Mouse (Mus musculus) lung, embryonic 15.5 days (tissue): ENCODE measurements around the gene Tmem150c. TPM values are rescaled to one million over a fixed set of nuclear protein-coding genes. Genes with fewer than 3 reads are reported as not detected.

Source experiments
- ATAC-seq: fragments of 200-750 bp; cut with Nextera tagmentation; 2 replicates; pipeline ENCODE4 v1.8.0; 2017; ENCODE audit warnings: moderate number of reproducible peaks, borderline replicate concordance; ENCODE audit not compliant: low FRiP score, low TSS enrichment; ENCODE audit errors: extremely low read depth
- H3K27ac ChIP-seq: fragments of 300-500 bp; sonication (generic); 2 replicates; pipeline ENCODE4 v1.5.1; 2015; ENCODE audit warnings: moderate library complexity, mild to moderate bottlenecking, inconsistent platforms
- H3K27me3 ChIP-seq: fragments of 300-500 bp; sonication (generic); 2 replicates; pipeline ENCODE4 v1.6.1; 2015; ENCODE audit warnings: inconsistent platforms
- H3K36me3 ChIP-seq: fragments of 300-500 bp; sonication (generic); 2 replicates; pipeline ENCODE4 v1.6.1; 2015; ENCODE audit warnings: inconsistent platforms
- H3K4me1 ChIP-seq: fragments of 300-500 bp; sonication (generic); 2 replicates; pipeline ENCODE4 v1.6.1; 2015; ENCODE audit warnings: inconsistent platforms
- H3K4me2 ChIP-seq: fragments of 300-500 bp; sonication (generic); 2 replicates; pipeline ENCODE4 v1.6.1; 2015; ENCODE audit warnings: inconsistent platforms, mild to moderate bottlenecking, moderate library complexity
- H3K4me3 ChIP-seq: fragments of 300-500 bp; sonication (generic); 2 replicates; pipeline ENCODE4 v1.5.1; 2015; ENCODE audit warnings: mild to moderate bottlenecking, inconsistent platforms
- H3K9ac ChIP-seq: fragments of 300-500 bp; sonication (generic); 2 replicates; pipeline ENCODE4 v1.6.1; 2015; ENCODE audit warnings: inconsistent platforms
- H3K9me3 ChIP-seq: fragments of 300-500 bp; sonication (generic); 2 replicates; pipeline ENCODE4 v1.6.1; 2016; ENCODE audit warnings: inconsistent platforms
- WGBS: fragments of 180-500 bp; shearing (Covaris S2); methylation state at CpG from one replicate; pipeline ENCODE4 v1.1.7; 2015; 5-methylcytosine and 5-hydroxymethylcytosine counted together
- polyA plus RNA-seq: library from polyadenylated mRNA; unstranded; fragments of >200 nt; fragmentation: Nextera tagmentation; extraction: Ambion mirVana; gene quantifications from 2 replicates; pipeline ENCODE4 v1.2.1, GENCODE M21; 2015

Gene Tmem150c
- polyA plus RNA-seq, 1 experiment from 2014 or later = 7.9 TPM

GRCm38 (mm10) chr5:100069526-100069925 lies 90.1 kb downstream of the Tmem150c start:
- H3K27ac ChIP-seq = no peak overlapping the region

DNA sequence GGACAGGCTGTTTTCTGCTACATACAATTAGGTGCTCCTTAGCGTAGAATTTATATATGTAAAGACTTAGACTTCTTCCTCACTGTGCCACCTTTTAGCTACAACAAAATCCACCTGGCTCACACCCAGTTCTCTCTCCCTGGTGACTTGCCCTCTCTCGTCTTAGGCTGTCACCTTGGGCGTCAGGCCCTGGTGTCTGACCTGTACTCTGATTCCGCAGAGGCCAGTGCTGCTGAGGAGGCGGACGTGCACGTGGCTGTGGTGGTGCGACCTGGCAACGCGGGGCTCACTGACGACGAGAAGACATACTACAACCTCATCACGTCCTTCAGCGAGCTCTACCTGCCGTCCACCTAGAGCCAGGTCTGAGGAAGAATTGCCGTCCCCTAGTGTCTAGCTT lies 92.0 kb downstream of the Tmem150c start:
- no peaks in the 10 kb centered on the region for H3K9me3 ChIP-seq
- H3K36me3 ChIP-seq = peaks cover 31% of the 10 kb centered on the region
- ATAC-seq = no peak
- no peak overlapping the region for H3K4me3 ChIP-seq
- WGBS = 88% methylated on average over 16 of the region's 16 CpGs
- H3K4me1 ChIP-seq = no peaks in the 10 kb centered on the region
- H3K27me3 ChIP-seq = no peaks in the 10 kb centered on the region
- H3K4me2 ChIP-seq = no peak overlapping the region
- no peak overlapping the region for H3K27ac ChIP-seq
- no peak overlapping the region for H3K9ac ChIP-seq

More at GRCm38 (mm10) chr5:100069526-100069925, 90.1 kb downstream of the Tmem150c start:
- ATAC-seq = no peak
- Histone ChIP-seq H3K4me1 (no peaks in the 10 kb centered on the region), H3K36me3 (peaks cover 22% of the 10 kb centered on the region), H3K9ac (no peak overlapping the region), H3K4me2 (no peak overlapping the region), H3K9me3 (no peaks in the 10 kb centered on the region), H3K27me3 (no peaks in the 10 kb centered on the region), H3K4me3 (no peak overlapping the region)
- 95% methylated on average over 2 of the region's 2 CpGs for WGBS

DNA sequence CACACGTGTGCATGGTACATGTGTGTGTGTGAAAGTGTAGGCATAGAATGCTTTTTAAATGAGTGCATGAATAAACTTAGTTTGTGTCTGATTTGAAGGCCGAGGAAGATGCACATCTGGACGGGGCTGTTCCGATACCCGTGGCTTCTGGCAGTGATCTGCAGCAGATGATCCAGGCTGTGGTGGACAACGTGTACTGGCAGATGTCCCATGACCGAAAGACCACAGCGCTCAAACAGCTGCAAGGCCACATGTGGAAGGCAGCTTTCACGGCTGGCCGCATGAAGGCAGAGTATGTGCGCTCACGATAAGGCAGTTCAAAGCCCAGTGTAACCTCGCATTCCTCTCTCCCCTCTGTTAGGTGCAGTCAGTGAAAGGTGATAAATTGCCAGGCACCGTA lies 98.7 kb downstream of the Tmem150c start:
- Histone ChIP-seq H3K27ac (no peak overlapping the region), H3K4me2 (no peak overlapping the region), H3K4me3 (no peak overlapping the region), H3K36me3 (peaks cover 46% of the 10 kb centered on the region), H3K4me1 (no peaks in the 10 kb centered on the region), H3K27me3 (no peaks in the 10 kb centered on the region), H3K9ac (no peak overlapping the region), H3K9me3 (no peaks in the 10 kb centered on the region)
- no peak for ATAC-seq
- WGBS = 87% methylated on average over 14 of the region's 14 CpGs

DNA sequence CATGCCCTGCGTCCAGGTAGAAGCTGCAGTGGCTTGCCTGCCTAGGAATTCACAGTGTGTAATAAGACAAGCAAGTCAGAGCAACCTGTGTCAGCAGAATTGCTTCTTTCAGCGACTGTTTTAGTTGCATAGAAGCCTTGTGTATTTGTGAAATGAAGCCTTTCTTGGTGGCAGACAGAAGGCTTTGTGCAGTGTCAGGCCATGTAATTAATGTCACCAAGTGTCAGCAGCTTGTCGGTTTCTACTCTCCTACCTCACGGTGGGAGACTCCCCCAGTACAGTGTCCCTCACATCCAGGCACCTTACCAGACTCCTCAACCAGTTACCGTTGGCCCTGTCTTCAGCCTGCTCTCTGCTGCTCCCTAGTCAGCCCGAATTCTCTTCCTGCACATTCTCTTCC lies 100.3 kb downstream of the Tmem150c start:
- no peak overlapping the region for H3K4me2 ChIP-seq
- 76% methylated on average over 6 of the region's 6 CpGs for WGBS
- ATAC-seq = no peak
- H3K4me3 ChIP-seq = no peak overlapping the region
- H3K27ac ChIP-seq = no peak overlapping the region
- H3K4me1 ChIP-seq = peaks cover 7% of the 10 kb centered on the region; the same call in 1 of the 2 replicates
- H3K36me3 ChIP-seq = peaks cover 46% of the 10 kb centered on the region
- H3K27me3 ChIP-seq = no peaks in the 10 kb centered on the region
- no peak overlapping the region for H3K9ac ChIP-seq
- H3K9me3 ChIP-seq = no peaks in the 10 kb centered on the region

- 75% methylated on average over 6 of the region's 6 CpGs for WGBS
- no peaks in the 10 kb centered on the region for H3K27me3 ChIP-seq
- H3K36me3 ChIP-seq = peaks cover 40% of the 10 kb centered on the region
- H3K4me2 ChIP-seq = no peak overlapping the region
- peaks cover 7% of the 10 kb centered on the region; the same call in 1 of the 2 replicates for H3K4me1 ChIP-seq
- no peak overlapping the region for H3K9ac ChIP-seq
- no peak overlapping the region for H3K4me3 ChIP-seq
- no peak overlapping the region for H3K27ac ChIP-seq
- H3K9me3 ChIP-seq = no peaks in the 10 kb centered on the region
- ATAC-seq = no peak
Measured at GRCm38 (mm10) chr5:100058729-100059128, 100.9 kb downstream of the Tmem150c start.

DNA sequence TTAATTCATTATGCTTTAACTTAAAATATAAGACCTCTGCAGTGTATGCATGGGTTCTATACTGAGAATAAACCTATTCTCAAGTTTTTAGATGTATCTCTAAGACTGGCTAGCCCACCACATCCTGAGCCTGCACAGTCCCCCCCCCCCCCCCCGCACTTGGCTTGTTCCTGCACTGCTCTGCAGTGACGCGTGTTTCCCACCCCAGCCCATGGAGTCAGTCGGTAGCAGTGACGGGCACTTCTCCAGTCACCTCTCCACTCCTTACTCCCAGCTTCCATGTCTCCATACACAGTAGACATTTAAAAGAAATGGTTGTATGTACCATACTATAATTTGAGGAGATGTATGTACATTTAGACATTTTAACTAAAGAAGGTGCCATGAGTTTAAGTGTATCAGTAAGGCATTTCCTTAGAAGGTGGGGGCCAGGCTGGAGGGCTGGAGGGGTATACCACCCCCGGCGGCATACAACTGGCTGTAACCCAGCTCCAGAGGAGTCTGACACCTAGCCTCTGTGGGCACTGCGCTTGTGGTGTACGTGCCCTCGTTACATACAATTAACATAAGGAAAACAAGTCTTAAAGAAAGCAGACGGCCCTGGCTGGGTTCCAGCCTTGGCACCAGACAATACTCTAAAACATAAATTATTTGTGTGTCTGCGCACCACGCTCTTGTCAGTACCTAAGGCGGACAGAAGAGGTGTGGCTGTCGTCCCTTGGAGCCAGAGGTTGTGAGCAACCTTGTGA lies 102.0 kb downstream of the Tmem150c start:
- Histone ChIP-seq H3K9me3 (no peaks in the 10 kb centered on the region), H3K4me2 (no peak overlapping the region), H3K27me3 (no peaks in the 10 kb centered on the region), H3K9ac (no peak overlapping the region), H3K36me3 (peaks cover 36% of the 10 kb centered on the region), H3K4me1 (peaks cover 7% of the 10 kb centered on the region; the same call in 1 of the 2 replicates), H3K27ac (no peak overlapping the region), H3K4me3 (no peak overlapping the region)
- 82% methylated on average over 14 of the region's 15 CpGs for WGBS
- ATAC-seq = no peak

GRCm38 (mm10) chr5:100055866-100056369 lies 103.7 kb downstream of the Tmem150c start:
- no peak for ATAC-seq
- Histone ChIP-seq H3K27me3 (no peaks in the 10 kb centered on the region), H3K9ac (no peak overlapping the region), H3K9me3 (no peaks in the 10 kb centered on the region), H3K4me3 (no peak overlapping the region), H3K4me1 (peaks cover 7% of the 10 kb centered on the region; the same call in 1 of the 2 replicates), H3K36me3 (peaks cover 24% of the 10 kb centered on the region), H3K27ac (no peak overlapping the region), H3K4me2 (no peak overlapping the region)
- 75% methylated on average over 5 of the region's 5 CpGs for WGBS

GRCm38 (mm10) chr5:100054807-100055547 lies 104.6 kb downstream of the Tmem150c start:
- WGBS = 76% methylated on average over 11 of the region's 11 CpGs
- Histone ChIP-seq H3K4me3 (no peak overlapping the region), H3K27me3 (no peaks in the 10 kb centered on the region), H3K9me3 (no peaks in the 10 kb centered on the region), H3K36me3 (peaks cover 15% of the 10 kb centered on the region), H3K27ac (no peak overlapping the region), H3K4me1 (peaks cover 7% of the 10 kb centered on the region; the same call in 1 of the 2 replicates), H3K4me2 (no peak overlapping the region), H3K9ac (no peak overlapping the region)
- no peak for ATAC-seq

GRCm38 (mm10) chr5:100052728-100053127 lies 106.9 kb downstream of the Tmem150c start:
- H3K9me3 ChIP-seq = no peaks in the 10 kb centered on the region
- H3K4me2 ChIP-seq = no peak overlapping the region
- H3K36me3 ChIP-seq = peaks cover 9% of the 10 kb centered on the region
- H3K27ac ChIP-seq = no peak overlapping the region
- H3K4me3 ChIP-seq = no peak overlapping the region
- peaks cover 18% of the 10 kb centered on the region for H3K4me1 ChIP-seq
- no peaks in the 10 kb centered on the region for H3K27me3 ChIP-seq
- no peak overlapping the region for H3K9ac ChIP-seq
- WGBS = 89% methylated on average over 7 of the region's 7 CpGs
- no peak for ATAC-seq

GRCm38 (mm10) chr5:100049904-100050303 lies 109.7 kb downstream of the Tmem150c start:
- peaks cover 24% of the 10 kb centered on the region for H3K4me1 ChIP-seq
- no peaks in the 10 kb centered on the region for H3K27me3 ChIP-seq
- no peak overlapping the region for H3K27ac ChIP-seq
- peaks cover 9% of the 10 kb centered on the region for H3K36me3 ChIP-seq
- H3K9me3 ChIP-seq = no peaks in the 10 kb centered on the region
- H3K9ac ChIP-seq = no peak overlapping the region
- WGBS = 87% methylated on average over 3 of the region's 3 CpGs
- H3K4me2 ChIP-seq = no peak overlapping the region
- no peak overlapping the region for H3K4me3 ChIP-seq
- no peak for ATAC-seq

GRCm38 (mm10) chr5:100047871-100048270 lies 111.7 kb downstream of the Tmem150c start:
- Histone ChIP-seq H3K27me3 (no peaks in the 10 kb centered on the region), H3K27ac (no peak overlapping the region), H3K4me1 (peaks cover 39% of the 10 kb centered on the region), H3K36me3 (peaks cover 7% of the 10 kb centered on the region), H3K4me3 (no peak overlapping the region), H3K9ac (no peak overlapping the region; the same call in 1 of the 2 replicates), H3K9me3 (no peaks in the 10 kb centered on the region), H3K4me2 (no peak overlapping the region)
- WGBS = 46% methylated on average over 7 of the region's 7 CpGs
- no peak for ATAC-seq

DNA sequence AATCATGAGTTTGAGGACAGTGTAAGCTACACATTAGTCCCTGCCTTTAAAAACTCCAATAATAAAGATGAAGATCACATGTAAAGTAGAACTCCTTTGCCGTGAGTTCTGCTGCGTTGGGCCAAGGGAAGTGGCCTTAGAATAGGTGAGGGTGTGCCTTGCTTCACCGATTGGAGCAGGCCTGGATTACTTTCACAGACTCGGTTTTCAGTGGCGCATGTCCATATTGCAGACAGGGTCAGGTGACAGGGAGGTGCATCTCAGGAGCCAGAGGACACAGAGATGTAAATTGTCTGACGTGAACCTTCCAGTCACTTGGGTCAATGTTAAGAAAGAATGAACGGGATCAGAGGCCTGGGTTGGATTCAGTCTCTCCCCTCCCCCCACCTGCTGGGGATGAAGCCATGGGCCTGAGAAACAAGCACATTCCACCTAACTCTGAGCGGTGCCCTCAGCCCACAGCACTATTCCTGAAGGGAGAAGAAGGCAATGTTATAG lies 112.4 kb downstream of the Tmem150c start:
- H3K27ac ChIP-seq = no peak overlapping the region
- H3K36me3 ChIP-seq = peaks cover 2% of the 10 kb centered on the region; the same call in 1 of the 2 replicates
- whole genome bisulfite sequencing = 57% methylated on average over 8 of the region's 8 CpGs
- no peak overlapping the region for H3K4me3 ChIP-seq
- no peaks in the 10 kb centered on the region for H3K27me3 ChIP-seq
- H3K4me2 ChIP-seq = no peak overlapping the region
- H3K9ac ChIP-seq = no peak overlapping the region
- H3K4me1 ChIP-seq = peaks cover 39% of the 10 kb centered on the region
- no peaks in the 10 kb centered on the region for H3K9me3 ChIP-seq
- ATAC-seq = no peak
